Mouse (Mus musculus) embryonic facial prominence, embryonic 14.5 days (tissue): ENCODE data around the gene Rpl29. TPM values are rescaled to one million over a fixed set of nuclear protein-coding genes. Genes with fewer than 3 reads are reported as not detected.

Experiments used
- polyA plus RNA-seq: library from polyadenylated mRNA; unstranded; fragments of >200 nt; fragmentation: Nextera tagmentation; extraction: Ambion mirVana; gene quantifications from 2 replicates; pipeline ENCODE4 v1.2.1, GENCODE M21; 2014

Rpl29 gene
- polyA plus RNA-seq, 1 experiment from 2014 or later, result 1,109 TPM

Other genes with a start within 250 kb of the Rpl29 start
- gene Ppm1m, start 229.7 kb upstream of the Rpl29 start, polyA plus RNA-seq, result 41.3 and 42.7 TPM in 2 replicates
- 65.1 and 65.4 TPM in 2 replicates for gene Twf2, start 226.3 kb upstream of the Rpl29 start, polyA plus RNA-seq
- 0.05 and 0.07 TPM in 2 replicates for gene Tlr9, start 206.9 kb upstream of the Rpl29 start, polyA plus RNA-seq
- 94.8 and 102 TPM in 2 replicates for gene Alas1, start 180.8 kb upstream of the Rpl29 start, polyA plus RNA-seq
- 16.6 and 21.5 TPM in 2 replicates for gene Poc1a, start 148.4 kb upstream of the Rpl29 start, polyA plus RNA-seq
- gene Dusp7, start 60.8 kb upstream of the Rpl29 start, polyA plus RNA-seq, result 44.0 and 48.4 TPM in 2 replicates
- gene Acy1, start 8.9 kb downstream of the Rpl29 start, polyA plus RNA-seq, result 37.9 and 45.1 TPM in 2 replicates
- gene Abhd14b, start 18.0 kb downstream of the Rpl29 start, polyA plus RNA-seq, result 21.5 and 30.3 TPM in 2 replicates
- 60.9 and 66.1 TPM in 2 replicates for gene Abhd14a, start 18.2 kb downstream of the Rpl29 start, polyA plus RNA-seq
- 90.2 and 101 TPM in 2 replicates for gene Pcbp4, start 23.8 kb downstream of the Rpl29 start, polyA plus RNA-seq
- gene Gpr62, start 36.5 kb downstream of the Rpl29 start, polyA plus RNA-seq, result 0.36 and 0.60 TPM in 2 replicates
- gene Rrp9, start 46.5 kb downstream of the Rpl29 start, polyA plus RNA-seq, result 35.0 and 43.5 TPM in 2 replicates
- 5.5 and 6.2 TPM in 2 replicates for gene Parp3, start 47.5 kb downstream of the Rpl29 start, polyA plus RNA-seq
- not detected in 2 replicates for gene Iqcf1, start 70.5 kb downstream of the Rpl29 start, polyA plus RNA-seq
- gene Iqcf5, start 85.1 kb downstream of the Rpl29 start, polyA plus RNA-seq, result not detected in 2 replicates
- gene Iqcf3, start 132.2 kb downstream of the Rpl29 start, polyA plus RNA-seq, result not detected in 2 replicates
- gene Iqcf4, start 141.5 kb downstream of the Rpl29 start, polyA plus RNA-seq, result not detected in 2 replicates
- not detected in 2 replicates for gene Iqcf6, start 197.1 kb downstream of the Rpl29 start, polyA plus RNA-seq
- 0.08 and 0.16 TPM in 2 replicates for gene Grm2, start 226.6 kb downstream of the Rpl29 start, polyA plus RNA-seq